Mouse (Mus musculus): ENCODE results near the gene Gstm3.
"Not testable (repeated sequence)": the region's sequence is repeated elsewhere in the genome, so short reads cannot be mapped to it uniquely, and the experiment has no call there.

The Gstm3 gene

DNA sequence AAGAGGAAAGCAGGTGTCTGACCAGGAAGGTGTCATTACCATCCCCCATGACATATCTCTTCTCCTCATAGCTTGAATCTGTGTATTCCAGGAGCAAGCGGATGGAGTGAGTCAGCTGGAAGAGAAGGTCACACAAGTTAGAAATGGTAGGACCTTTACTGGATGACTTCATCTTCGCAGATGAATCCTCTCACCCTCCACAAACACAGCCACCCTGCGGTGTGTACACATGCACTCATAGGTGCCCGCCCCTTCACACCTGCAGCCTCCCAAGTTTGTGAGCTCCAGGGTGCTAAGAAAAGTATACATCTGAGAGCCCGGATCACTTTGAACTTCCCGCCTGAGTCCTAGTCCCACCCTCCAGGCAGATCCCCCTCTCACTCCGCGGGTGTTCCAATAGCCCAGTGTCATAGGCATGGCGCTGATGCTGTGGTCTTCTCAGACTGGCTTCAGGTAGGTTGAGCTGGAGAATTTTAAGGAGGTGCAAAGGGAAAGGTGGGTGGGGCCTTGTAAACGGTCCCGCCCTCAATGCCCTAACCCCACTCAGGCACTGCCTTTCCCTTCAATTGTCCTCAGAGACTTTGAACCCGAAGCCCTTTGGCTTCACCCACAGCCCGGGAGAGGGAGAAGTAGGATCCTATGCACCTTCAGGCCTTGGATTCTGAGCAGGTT is at the start of gene Gstm3:
Gene Gstm3 (minus strand): TSS at position 560 of the 672 bp plus-strand sequence.
- no peak for DNase-seq (ENCODE audit: low spot score)

DNA sequence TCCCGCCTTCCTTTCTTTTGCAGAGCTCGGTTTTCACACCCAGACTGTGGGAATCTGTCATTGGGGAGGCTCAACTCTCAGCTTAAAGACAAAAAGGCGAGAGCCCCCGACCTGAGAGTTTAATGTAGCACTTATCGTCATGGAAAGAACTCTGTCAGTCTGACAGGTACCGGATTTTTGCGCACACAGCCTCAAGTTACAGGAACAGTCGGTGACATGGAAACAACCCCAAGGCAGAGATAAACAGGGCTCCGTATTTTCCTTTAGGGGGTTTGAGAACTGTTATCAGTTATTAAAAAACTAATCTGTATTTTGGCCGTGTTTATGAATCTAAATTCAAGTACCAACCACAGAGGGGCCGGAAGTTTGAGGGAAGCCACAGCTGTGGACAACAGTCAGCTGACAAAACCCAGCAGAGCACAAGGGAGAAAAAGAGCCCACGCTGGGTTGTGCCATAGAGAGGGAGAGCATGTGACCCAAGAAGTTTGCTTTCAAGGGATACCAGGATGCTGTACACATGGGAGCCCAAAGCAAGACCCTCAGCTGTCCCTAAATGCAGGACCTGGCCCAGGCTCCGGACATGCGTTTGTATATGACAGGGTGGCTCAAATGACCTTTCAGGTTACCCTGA is 49.2 kb upstream of the Gstm3 start:
- no peak for DNase-seq (ENCODE audit: low spot score)

DNA sequence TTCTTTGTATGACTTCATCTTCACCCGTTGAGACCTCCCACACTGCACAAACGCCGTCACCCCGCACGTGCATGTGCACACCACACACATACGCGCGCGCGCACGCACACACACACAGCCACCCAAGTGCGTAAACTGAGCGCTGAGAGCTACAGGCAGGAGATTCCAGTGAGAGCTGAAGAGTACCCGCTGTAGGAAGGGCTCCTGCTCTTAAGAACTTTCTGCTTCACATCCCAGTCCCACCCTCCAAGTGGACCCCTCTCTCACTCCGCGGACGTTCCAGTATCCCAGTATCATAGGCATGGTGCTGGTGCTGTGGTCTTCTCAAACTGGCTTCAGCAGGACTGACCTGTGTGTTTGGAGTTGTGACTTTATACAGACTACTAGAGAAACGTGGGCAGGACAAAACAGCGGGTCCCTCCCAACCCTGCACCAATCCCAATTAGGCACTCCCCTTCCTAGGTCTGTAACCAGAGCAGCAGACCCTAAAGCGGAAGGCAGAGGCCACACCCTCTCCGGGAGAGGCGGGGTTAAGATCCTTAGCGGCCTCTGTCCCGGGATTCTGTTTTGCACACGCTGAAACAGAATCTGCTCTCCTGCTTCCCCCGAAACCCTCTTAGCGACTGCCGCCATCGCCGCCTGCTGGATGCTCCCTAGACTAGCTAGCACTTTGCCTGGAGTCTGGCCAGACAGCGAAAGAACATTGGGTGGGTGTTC is 48.5 kb upstream of the Gstm3 start, which contains the start of gene Gstm1:
Gene Gstm1 (minus strand): TSS at position 501 of the 717 bp plus-strand sequence.
- DNase-seq (ENCODE audit: low spot score) = peak; percentile 81

DNA sequence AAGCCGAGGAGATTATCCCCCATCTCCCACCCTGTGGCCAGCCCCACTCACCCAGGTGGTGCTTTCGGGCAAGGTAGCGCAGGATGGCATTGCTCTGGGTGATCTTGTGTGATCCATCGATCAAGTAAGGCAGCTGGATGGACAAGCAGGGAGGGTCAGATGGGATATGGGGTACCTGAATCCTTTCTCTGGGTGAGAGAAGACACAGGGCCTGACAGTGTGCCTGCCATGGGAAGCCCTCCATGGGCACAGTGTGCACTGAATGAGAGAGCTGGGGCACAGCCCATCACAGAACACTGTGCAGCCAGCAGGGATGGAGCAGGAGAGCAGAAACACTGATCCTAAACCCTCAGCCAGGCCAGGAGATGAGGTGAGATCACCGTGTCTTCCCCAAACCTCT is 47.4 kb upstream of the Gstm3 start:
- not testable (repeated sequence) for DNase-seq (ENCODE audit: low spot score)

DNA sequence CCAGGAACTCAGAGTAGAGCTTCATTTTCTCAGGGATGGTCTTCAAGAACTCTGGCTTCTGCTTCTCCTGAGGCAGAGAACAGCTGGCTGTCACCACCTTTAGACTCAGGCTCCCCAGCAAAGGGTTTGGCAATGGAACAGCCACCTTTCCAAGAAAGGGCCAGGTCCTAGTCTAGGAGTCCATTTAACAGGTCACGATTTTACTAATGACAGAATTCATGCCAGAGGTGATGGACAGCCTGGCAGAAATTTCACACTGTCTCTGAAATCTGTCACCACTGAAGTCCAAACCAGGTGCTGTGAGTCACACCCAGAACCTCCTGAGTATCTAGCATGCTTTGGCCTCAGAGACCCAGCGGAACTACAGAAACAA is 45.9 kb upstream of the Gstm3 start:
- no peak for DNase-seq (ENCODE audit: low spot score)

DNA sequence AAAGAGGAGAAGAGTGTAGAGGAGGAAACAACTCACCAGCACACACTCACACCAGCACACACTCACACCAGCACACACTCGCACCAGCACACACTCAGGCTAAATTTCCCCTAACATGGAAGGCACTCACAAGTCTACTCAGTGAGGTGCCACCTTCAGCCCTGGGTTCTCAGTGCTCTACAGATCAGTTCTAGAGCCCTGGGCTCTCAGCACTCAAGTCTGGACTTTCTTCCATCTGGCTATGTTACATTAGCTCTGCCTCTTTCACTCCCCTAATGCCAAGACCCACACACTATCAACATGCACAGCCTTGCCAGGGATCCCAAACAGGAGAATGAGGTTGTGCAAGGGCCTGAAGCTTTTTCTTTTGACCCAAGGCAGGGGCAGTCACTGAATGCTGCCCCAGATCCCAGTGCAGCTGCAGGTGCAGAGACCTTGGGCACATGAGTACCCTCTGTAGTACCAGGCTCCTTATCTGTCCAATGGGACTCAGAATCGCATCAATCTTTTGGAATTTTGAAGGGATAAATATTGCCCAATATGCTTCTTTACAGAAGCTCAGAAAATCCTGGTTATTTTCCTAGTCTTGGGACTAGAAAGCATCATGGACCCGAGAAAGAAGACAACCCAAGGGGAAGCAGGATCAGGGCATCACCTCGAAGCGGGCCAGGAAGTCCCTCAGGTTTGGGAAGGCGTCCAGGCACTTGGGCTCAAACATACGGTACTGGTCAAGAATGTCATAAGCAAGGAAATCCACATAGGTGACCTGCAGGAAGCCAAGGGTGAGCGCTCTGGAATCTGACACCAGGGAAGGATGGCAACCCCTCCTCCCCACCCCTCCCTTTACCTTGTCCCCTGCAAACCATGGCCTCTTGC is 45.3 kb upstream of the Gstm3 start:
- no peak for DNase-seq (ENCODE audit: low spot score)

DNA sequence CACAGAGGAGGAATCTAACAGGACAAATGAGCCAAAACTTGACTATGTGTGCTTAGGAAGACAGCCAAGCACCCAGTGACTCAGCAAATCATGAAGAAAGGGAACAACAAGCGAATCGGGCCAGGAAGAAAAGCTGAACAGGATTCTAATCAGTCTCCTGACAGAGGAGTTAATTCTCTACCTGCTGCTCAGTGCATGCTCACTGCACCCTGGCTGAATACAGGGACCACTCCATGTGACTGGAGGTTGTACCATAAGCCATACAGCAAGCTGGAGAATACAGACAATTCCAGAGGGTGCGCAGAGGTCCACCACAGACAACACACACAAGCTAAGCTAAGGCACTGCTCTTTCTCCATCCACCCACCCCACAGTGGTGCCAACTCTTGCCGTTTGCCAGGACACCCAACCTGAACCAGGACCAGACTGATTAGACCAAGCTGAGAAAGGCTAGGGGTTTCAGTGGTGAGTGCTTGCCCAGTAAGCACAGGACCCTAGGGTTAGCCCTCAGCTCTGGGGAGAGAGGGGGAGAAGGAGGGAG is 44.3 kb upstream of the Gstm3 start:
- no peak for DNase-seq (ENCODE audit: low spot score)

DNA sequence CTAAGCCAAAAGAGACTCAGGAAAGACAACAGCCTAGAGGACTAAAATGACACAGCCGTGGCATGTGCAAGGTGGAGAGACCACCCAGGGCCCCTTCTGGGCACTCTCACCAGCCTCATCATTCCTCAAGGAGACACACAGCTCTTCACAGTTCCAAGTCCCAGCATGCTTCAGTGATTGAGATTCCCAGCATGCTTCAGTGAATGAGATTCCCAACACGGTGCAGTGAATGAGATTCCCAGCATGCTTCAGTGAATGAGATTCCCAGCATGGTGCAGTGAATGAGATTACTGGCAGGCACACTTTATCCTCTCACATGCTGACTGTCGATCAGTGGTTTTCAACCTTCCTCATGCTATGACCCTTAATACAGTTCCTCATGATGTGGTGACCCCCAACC is 42.5 kb upstream of the Gstm3 start:
- no peak for DNase-seq (ENCODE audit: low spot score)

DNA sequence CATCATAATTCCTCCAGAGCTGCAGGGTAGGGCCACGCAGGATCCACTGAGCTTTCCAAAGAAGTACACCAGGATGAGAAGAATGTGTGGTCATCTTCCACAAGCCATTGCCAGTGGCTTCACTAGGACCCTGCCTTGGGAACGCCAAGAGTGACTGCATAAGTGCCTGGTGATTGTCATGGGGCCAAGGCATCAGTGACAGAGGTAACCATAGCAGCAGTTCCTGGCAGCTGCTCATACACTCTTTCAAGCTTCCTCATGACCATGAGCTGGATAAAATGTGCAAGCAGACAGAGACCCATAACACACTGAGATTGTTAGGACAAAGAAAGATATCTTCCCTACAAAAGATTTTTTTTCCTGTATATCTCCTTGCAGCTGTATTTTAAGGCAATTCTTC is 41.2 kb upstream of the Gstm3 start:
- DNase-seq (ENCODE audit: low spot score) = no peak

DNA sequence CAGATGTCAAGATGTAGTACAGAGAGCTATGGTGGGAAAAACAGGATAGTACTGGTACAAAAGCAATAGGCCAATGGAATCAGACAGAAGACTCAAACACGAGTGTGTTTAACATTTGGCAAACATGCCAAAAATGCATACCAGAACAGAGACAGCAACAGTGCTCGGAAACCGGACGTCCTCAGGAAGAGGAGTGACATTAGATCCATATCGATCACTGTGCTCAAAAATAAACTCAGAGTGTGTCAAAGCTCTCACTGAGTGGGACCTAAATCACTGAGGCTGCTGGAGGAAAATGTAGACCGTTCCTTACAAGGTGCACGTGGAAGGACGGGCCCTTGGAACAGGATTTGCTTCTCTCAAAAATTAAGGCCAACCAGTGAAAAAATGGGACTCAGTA is 32.9 kb upstream of the Gstm3 start:
- DNase-seq (ENCODE audit: low spot score) = no peak

DNA sequence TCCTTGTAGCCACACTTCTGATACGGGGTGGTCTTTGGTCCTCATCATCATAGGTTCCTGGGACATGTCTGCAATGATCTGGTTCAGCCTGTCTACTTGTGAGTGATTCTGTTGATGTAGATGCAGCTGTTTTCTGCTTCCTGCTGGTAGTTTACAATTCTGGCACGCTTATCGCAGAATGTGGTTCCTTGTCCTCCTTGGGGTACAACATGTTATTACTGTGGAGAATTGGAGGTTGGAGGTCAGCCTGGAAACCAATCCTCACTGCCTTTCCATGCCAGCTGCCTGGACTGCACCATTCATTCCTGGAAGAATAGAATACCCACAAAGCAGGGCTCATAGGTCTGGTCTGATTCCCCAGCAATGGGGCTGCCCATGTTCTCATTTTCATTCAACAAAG is 30.4 kb upstream of the Gstm3 start:
- no peak for DNase-seq (ENCODE audit: low spot score)

DNA sequence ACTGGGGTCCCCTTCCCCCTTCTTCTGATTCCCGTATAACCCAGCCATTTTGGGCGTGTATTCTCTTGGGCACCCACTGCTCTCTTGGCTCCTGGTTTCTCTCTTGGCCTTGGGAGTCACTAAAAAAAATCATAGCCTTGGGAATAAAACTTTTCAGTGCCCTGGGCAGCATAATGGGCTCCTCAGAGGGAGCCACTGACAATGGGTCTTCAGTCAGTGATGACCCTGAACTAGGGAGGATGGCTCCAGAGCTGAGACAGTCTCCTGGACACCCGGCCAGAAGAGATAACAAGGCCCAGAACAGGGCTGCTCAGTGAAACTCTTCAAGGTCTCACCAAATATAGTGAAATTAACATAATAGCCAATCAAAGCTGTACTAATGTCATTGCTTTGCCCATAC is 29.5 kb upstream of the Gstm3 start:
- DNase-seq (ENCODE audit: low spot score) = no peak

DNA sequence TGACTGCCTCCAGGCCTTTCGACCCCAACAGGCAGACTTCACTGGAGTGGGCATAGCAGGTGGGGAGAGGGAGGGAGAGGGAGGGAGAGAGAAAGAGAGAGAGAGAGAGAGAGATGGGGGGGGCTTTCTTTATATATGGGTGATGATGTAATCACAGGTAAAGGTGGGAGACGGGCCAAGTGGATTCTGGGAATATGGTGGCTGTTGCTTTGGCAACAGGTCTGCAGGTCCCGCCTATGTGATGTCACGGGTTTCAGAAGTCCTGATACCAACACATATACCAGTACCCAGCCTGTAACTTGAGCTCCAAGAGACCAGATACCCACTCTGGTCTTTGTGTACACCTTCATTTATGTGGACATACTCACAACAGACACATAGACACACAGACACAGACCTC is 27.5 kb upstream of the Gstm3 start:
- DNase-seq (ENCODE audit: low spot score) = no peak

DNA sequence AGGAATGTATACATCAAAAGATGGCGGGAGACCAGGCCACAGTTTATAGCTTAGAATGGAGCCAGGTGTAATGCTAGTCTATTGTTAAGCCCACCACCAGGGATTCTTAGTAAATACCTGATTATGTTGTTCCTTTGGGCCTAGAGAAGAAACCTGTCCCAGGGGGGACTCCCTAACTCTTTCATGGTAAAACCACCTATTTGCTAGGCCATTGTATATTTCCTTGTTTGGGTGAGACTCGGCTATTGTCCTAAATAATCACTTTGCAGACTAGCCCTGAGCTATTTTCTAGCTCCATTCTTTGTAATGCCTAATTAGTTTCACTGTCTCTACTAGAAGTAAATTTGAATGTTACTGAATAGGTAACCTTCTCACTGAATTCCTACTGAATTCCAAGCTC is 26.9 kb upstream of the Gstm3 start:
- not testable (repeated sequence) for DNase-seq (ENCODE audit: low spot score)

DNA sequence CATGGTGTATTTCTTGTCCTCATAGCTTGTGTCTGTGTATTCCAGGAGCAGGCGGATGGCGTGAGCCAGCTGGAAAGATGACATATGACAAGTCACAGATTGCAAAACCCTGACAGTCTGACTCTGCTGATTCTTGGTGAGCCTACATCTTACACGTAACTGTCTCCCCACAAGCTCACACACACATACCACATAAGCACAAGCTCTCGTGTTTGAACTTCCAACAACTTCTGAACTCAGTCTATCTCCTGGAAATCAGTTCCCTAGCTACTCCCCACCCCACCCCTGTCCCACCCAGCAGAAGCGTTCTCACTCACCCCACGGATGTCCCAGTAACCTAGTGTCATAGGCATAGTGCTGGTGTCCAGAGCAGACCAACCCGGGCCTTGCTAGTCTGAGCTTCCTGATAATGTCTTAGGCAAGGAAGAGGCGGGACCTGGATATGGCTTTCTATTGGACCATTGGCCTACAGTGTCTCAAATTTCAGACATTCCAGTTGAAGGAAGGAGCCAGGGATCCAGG is 17.0 kb upstream of the Gstm3 start, which contains the start of gene Gstm2:
Gene Gstm2 (minus strand): TSS at position 413 of the 522 bp plus-strand sequence.
- no peak for DNase-seq (ENCODE audit: low spot score)

DNA sequence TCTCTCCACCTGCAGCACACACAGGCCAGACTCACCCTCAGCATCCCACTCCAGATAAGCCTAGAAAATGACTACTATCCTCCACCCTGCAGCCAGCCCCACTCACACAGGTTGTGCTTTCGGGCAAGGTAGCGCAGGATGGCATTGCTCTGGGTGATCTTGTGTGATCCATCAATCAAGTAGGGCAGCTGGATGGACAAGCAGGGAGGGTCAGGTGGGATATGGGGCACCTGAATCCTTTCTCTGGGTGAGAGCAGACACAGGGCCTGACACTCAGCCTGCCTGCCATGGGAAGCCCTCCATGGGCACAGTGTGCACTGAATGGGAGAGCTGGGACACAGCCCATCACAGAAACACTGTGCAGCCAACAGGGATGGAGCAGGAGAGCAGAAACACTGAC is 16.1 kb upstream of the Gstm3 start:
- not testable (repeated sequence) for DNase-seq (ENCODE audit: low spot score)

DNA sequence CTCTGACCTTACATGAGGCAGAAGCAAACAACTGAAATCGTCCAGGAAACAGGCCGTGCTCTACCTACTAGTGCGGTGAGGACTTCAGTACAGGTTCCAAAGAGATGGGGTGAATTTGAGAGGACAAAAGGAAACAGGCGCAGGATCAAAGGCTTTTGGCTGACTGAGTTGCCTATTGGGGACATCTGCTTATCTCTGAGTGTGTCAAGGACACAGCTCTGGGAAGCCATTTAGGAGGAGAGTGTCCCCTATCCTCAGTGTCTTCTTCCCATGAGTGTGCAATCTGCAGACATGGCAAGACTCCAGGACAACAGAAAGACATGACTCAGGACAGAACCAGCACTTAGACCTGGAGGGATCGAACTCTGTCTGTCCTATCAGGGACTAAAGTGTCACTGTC is 15.4 kb upstream of the Gstm3 start:
- no peak for DNase-seq (ENCODE audit: low spot score)

DNA sequence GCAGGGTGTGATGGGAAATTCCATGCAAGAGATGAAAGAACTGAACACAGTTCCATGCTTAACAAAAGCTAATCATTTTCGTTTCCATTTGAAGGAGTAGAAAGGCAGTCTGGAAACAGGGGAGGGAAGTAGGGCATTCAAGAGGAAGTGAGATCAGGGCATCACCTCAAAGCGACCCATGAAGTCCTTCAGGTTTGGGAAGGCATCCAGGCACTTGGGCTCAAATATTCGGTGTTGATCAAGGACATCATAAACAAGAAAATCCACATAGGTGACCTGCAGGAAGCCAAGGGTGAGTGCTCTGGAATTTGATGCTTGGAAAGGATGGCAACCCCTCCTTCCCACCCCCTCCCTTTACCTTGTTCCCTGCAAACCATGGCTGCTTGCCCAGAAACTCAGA is 14.7 kb upstream of the Gstm3 start:
- DNase-seq (ENCODE audit: low spot score) = no peak

DNA sequence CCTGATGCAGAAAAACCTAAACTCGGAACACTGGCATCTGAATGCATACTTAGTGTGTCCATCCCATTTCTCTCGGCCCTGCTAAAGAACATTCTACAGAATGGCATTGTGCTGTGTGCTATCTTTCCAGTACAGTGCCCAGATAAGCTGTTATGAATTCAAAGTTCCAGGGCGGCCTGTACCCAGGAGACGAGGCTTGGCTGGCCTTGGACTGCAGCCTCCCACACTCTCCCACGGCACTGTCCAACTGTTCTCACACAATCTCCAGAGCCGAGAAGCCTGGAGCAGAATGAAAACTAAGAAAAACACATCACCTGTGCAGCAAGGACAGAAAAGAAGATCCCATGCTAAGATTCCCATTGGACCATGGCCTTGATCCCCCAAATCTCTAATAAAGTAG is 13.6 kb upstream of the Gstm3 start:
- no peak for DNase-seq (ENCODE audit: low spot score)

DNA sequence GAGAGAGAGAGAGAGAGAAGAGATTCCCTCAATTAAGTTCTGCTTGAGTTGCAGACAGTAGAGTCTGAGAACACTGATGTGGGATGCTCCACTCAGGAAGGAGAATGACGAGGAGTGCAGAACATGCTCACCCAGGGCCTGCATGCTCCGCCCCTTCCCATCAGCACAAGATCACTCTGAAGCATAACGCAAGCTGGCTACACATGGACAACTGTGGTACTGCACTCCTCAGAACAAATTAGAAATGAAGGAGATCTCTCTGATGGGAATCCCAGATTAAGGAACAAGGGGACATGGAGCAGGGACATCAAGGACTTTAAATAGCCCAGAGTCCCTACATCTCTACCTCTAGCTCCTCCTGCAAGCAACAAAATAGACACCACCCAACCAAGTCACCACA is 12.2 kb upstream of the Gstm3 start:
- no peak for DNase-seq (ENCODE audit: low spot score)

DNA sequence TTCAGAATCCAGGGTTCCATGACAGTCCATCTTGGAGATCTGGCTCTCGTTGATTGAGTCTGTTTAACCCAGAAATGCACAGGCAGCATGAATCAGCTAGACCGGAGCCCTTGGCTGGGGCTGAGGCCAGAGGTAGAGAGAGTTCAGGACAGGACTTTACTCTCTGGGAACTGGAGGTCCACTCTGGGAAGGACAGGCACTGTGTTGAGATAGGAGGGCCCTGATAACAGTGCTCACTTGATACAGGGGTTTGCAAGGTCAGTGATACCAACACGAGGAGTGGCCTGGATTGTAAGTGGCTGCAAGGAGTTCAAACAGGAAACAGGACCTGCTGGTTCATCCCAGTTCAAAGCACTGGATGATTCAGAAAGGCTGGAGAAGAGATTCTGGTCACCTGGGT is 8.6 kb upstream of the Gstm3 start:
- DNase-seq (ENCODE audit: low spot score) = no peak

DNA sequence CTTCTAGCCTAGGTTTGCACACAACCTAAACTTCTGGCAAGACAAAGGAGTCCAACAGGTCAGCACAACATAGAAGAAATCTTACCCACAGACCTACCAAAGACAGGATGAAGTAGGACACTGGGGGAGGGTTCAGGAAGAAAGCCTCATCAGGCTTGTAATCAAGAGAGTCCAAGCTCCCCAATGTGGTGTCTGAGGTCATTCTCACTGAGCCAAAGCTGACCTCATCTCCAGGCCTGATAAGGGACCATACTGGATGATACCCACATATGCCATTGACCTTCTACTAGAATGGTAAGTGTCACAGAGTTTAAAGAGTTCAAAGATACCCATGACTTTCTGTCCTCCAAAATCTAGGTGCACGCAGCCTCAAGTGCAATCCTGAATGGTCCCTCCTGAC is 5.2 kb upstream of the Gstm3 start:
- DNase-seq (ENCODE audit: low spot score) = no peak
